Mouse (Mus musculus) ES-E14 (cell line): ENCODE data around the gene Psmb9. TPM values are rescaled to one million over a fixed set of nuclear protein-coding genes. Genes with fewer than 3 reads are reported as not detected.

ENCODE experiments used
- DNase-seq: peaks from one replicate; pipeline ENCODE4 v3.0.0-alpha.2; 2013; ENCODE audit warnings: low read depth, low spot score
- H3K27ac ChIP-seq: 2 replicates; pipeline ENCODE4 v1.5.1; 2012; ENCODE audit warnings: low read depth, mild to moderate bottlenecking, low read length, moderate library complexity, mixed read lengths; ENCODE audit not compliant: poor library complexity, insufficient read depth, severe bottlenecking
- H3K36me3 ChIP-seq: 2 replicates; pipeline ENCODE4 v1.6.1; 2012; ENCODE audit warnings: mild to moderate bottlenecking, low read length, moderate library complexity, mixed read lengths; ENCODE audit not compliant: control insufficient read depth, poor library complexity, insufficient read depth, severe bottlenecking
- H3K4me1 ChIP-seq, 2 experiments: fragments of 150-350 bp in 1 of 2; sonication (generic) in 1 of 2; 2 replicates each; pipeline ENCODE4 v1.6.1; 2012; ENCODE audit warnings: low read length in 2 of 2, mild to moderate bottlenecking in 1 of 2, mixed read lengths in 1 of 2; ENCODE audit not compliant: control insufficient read depth in 2 of 2, insufficient read depth in 2 of 2, poor library complexity in 1 of 2
- H3K4me3 ChIP-seq, 2 experiments: fragments of 150-350 bp in 1 of 2; sonication (generic) in 1 of 2; 2 replicates each; pipeline ENCODE4 v1.5.1; 2012; ENCODE audit warnings: low read length in 2 of 2, low read depth in 1 of 2, mild to moderate bottlenecking in 1 of 2, mixed read lengths in 1 of 2; ENCODE audit not compliant: insufficient read depth in 1 of 2, poor library complexity in 1 of 2, severe bottlenecking in 1 of 2
- H3K9ac ChIP-seq: 2 replicates; pipeline ENCODE4 v1.6.1; 2012; ENCODE audit warnings: low read depth, mild to moderate bottlenecking, low read length, mixed read lengths; ENCODE audit not compliant: poor library complexity, insufficient read depth, severe bottlenecking
- H3K9me3 ChIP-seq: fragments of 150-350 bp; sonication (generic); 2 replicates; pipeline ENCODE4 v1.6.1; 2012; ENCODE audit warnings: low read depth, mild to moderate bottlenecking, low read length; ENCODE audit not compliant: control insufficient read depth, insufficient read depth
- CHD2 ChIP-seq: IDR thresholded peaks from 2 replicates; pipeline ENCODE4 v1.6.1; 2014; ENCODE audit warnings: mild to moderate bottlenecking, low read depth, low read length, inconsistent platforms
- HCFC1 ChIP-seq: IDR thresholded peaks from 2 replicates; pipeline ENCODE4 v1.6.1; 2012; ENCODE audit warnings: low read length, inconsistent platforms, borderline replicate concordance; ENCODE audit not compliant: insufficient read depth
- MAFK ChIP-seq: IDR thresholded peaks from 2 replicates; pipeline ENCODE4 v1.6.1; 2014; ENCODE audit warnings: mild to moderate bottlenecking, low read depth, low read length, inconsistent platforms; ENCODE audit not compliant: insufficient read depth
- ZC3H11A ChIP-seq: IDR thresholded peaks from 2 replicates; pipeline ENCODE4 v1.6.1; 2012; ENCODE audit warnings: low read depth, mild to moderate bottlenecking, inconsistent platforms, low read length, borderline replicate concordance
- ZNF384 ChIP-seq: IDR thresholded peaks from 2 replicates; pipeline ENCODE4 v1.6.1; 2012; ENCODE audit warnings: low read depth, low read length, inconsistent platforms
- in situ Hi-C, 2 experiments: fragments of 600-800 bp; cut with MboI; formaldehyde crosslinking; loops; one replicate each; pipeline ENCODE4 v1.15.1; 2025; ENCODE audit warnings: low sequenced_read_pairs in 2 of 2, inconsistent platforms in 1 of 2; ENCODE audit not compliant: unreplicated experiment in 2 of 2
- total RNA-seq: library from RNA; depleted of rRNA; stranded (reverse); fragments of 300-350 nt; gene quantifications from 2 replicates; pipeline ENCODE4 v1.2.3, GENCODE M21; 2012

Psmb9 gene
- total RNA-seq, 1 experiment = 4.1 TPM

- TF ChIP-seq HCFC1 (no peak), MAFK (no peak), ZNF384 (no peak), ZC3H11A (no peak), CHD2 (no peak)
- Histone ChIP-seq H3K9me3 (no peaks in the 10 kb centered on the region), H3K4me3 (no peak overlapping the region), H3K27ac (no peak overlapping the region), H3K36me3 (no peaks in the 10 kb centered on the region), H3K4me1 (peaks cover 0 to 11% of the 10 kb centered on the region in 2 experiments; a peak in 1 of 4 replicates), H3K9ac (no peak overlapping the region)
- no peak for DNase-seq
- in situ Hi-C loops = no loop called here
Measured at GRCm38 (mm10) chr17:34194723-34195122, 7.2 kb upstream of the Psmb9 start.

- Histone ChIP-seq H3K9me3 (no peaks in the 10 kb centered on the region), H3K9ac (no peak overlapping the region), H3K27ac (no peak overlapping the region), H3K4me1 (peaks cover 0 to 8% of the 10 kb centered on the region in 2 experiments; a peak in 1 of 4 replicates), H3K4me3 (no peak overlapping the region), H3K36me3 (no peaks in the 10 kb centered on the region)
- no peak for DNase-seq
- in situ Hi-C loops = no loop called here
- TF ChIP-seq CHD2 (no peak), MAFK (no peak), HCFC1 (no peak), ZNF384 (no peak), ZC3H11A (no peak)
Measured at GRCm38 (mm10) chr17:34193468-34193867, 5.9 kb upstream of the Psmb9 start.

DNA sequence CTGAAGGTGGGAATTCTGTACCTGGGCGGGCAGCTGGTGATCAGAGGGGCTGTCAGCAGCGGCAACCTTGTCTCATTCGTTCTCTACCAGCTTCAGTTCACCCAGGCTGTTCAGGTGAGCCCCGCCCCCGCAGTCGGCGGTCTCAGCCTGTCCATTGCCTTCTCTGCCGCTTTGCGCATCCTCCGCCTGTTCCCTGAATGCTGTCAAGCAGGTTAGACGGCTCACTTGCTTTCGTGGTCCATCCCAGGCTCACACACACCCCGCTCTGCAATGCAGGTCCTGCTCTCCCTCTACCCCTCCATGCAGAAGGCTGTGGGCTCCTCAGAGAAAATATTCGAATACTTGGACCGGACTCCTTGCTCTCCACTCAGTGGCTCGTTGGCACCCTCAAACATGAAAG lies 5.3 kb upstream of the Psmb9 start:
- no peak overlapping the region; a peak in 1 of 4 replicates for H3K4me3 ChIP-seq
- H3K27ac ChIP-seq = no peak overlapping the region
- no peak for DNase-seq
- H3K36me3 ChIP-seq = no peaks in the 10 kb centered on the region
- H3K4me1 ChIP-seq = peaks cover 0 to 5% of the 10 kb centered on the region in 2 experiments; a peak in 1 of 4 replicates
- in situ Hi-C loops = no loop called here
- no peaks in the 10 kb centered on the region for H3K9me3 ChIP-seq
- H3K9ac ChIP-seq = no peak overlapping the region
- TF ChIP-seq CHD2 = no peak
- TF ChIP-seq MAFK = no peak

GRCm38 (mm10) chr17:34188986-34189385 lies 1.4 kb upstream of the Psmb9 start:
- TF ChIP-seq HCFC1 (no peak), ZNF384 (no peak), ZC3H11A (no peak), CHD2 (no peak), MAFK (no peak)
- Histone ChIP-seq H3K4me1 (peaks cover 0 to 8% of the 10 kb centered on the region in 2 experiments; a peak in 1 of 4 replicates), H3K27ac (no peak overlapping the region), H3K4me3 (no peak overlapping the region), H3K9ac (no peak overlapping the region), H3K36me3 (no peaks in the 10 kb centered on the region), H3K9me3 (no peaks in the 10 kb centered on the region)
- in situ Hi-C loops = no loop called here
- DNase-seq = no peak

GRCm38 (mm10) chr17:34188010-34188409 lies 446 bp upstream of the Psmb9 start:
- DNase-seq = no peak
- H3K4me3 ChIP-seq = peak overlapping the region; percentile 66 to 88
- no peak overlapping the region for H3K27ac ChIP-seq
- H3K9me3 ChIP-seq = no peaks in the 10 kb centered on the region
- no peaks in the 10 kb centered on the region for H3K36me3 ChIP-seq
- in situ Hi-C loops = no loop called here
- H3K4me1 ChIP-seq = peaks cover 0 to 5% of the 10 kb centered on the region in 2 experiments; a peak in 1 of 4 replicates
- TF ChIP-seq HCFC1 (no peak), ZNF384 (no peak), MAFK (no peak), CHD2 (no peak), ZC3H11A (no peak)
- peak overlapping the region; percentile 37 for H3K9ac ChIP-seq
